ENCODE assay signal across 10 mouse cellular contexts in genomic region chr8:46713844-46714243, GRCm38 (mm10). TPM values are rescaled to one million over a fixed set of nuclear protein-coding genes. Genes with fewer than 3 reads are reported as not detected.
DNase-seq lines count a peak whose midpoint lies in the region; ATAC-seq and TF ChIP-seq lines count a peak whose summit lies in the region.
"Had no signal": no experiment of that assay in that cellular context is flagged by ENCODE, and none has a peak within 500 bp of the region (broad histone marks: within the 10 kb centered on the region; RNA-seq: fewer than 3 reads in every experiment).

No protein-coding gene starts in this region.

- TF ChIP-seq POLR2A in kidney, adult 2 months (IDR thresholded peaks at IDR 0.05; ENCODE audit: low read depth, low read length), result no peak

- no peak for TF ChIP-seq CTCF in kidney, adult 2 months (conservative IDR thresholded peaks at IDR 0.05; ENCODE audit: insufficient read depth, insufficient read length, low read depth, low read length)

- no peak overlapping the region for H3K27ac ChIP-seq in kidney, adult 2 months (ENCODE audit: insufficient read depth, low read depth, low read length)
- H3K27ac ChIP-seq: hindbrain, embryonic 15.5 days; midbrain, embryonic 13.5 days had no signal

- H3K4me1 ChIP-seq in kidney, adult 2 months (ENCODE audit: control insufficient read depth, insufficient read depth, low read length), result no peaks in the 10 kb centered on the region

- DNase-seq in kidney, adult 2 months, result peak; percentile 13
- no peak for DNase-seq in kidney, adult 8-10 months
- peak; percentile 21 for DNase-seq in ES-CJ7 (ENCODE audit: low read depth, low spot score)
- peak; percentile 46 for DNase-seq in naive thymus-derived CD4-positive, alpha-beta T cell, adult 2 months (ENCODE audit: low read depth)
- DNase-seq in left cerebral cortex, adult 9 months (ENCODE audit: low spot score in 2 of 2), result no peak
- no peak for DNase-seq in embryo, embryonic 9.5 days (ENCODE audit: extremely low spot score)
- DNase-seq in cerebellum, postnatal 10 days, result no peak

- no peaks in the 10 kb centered on the region for H3K36me3 ChIP-seq in kidney, adult 2 months (ENCODE audit: control insufficient read depth, insufficient read depth, low read length)
- H3K36me3 ChIP-seq: hindbrain, embryonic 15.5 days; midbrain, embryonic 13.5 days had no signal

- WGBS in kidney, adult 2 months, result 48% methylated on average over 6 of the region's 6 CpGs

- peak; percentile 76 for ATAC-seq in inflammation-experienced regulatory T-cells, adult 6 months
- ATAC-seq: midbrain, embryonic 13.5 days had no signal

- no peak overlapping the region for H3K4me3 ChIP-seq in kidney, adult 2 months (ENCODE audit: insufficient read depth, low read depth, low read length)
- H3K4me3 ChIP-seq: hindbrain, embryonic 15.5 days; midbrain, embryonic 13.5 days had no signal

- H3K27me3 ChIP-seq in kidney, adult 2 months (replicated peaks; ENCODE audit: control insufficient read depth, insufficient read depth, low read length), result no peaks in the 10 kb centered on the region
- H3K27me3 ChIP-seq: hindbrain, embryonic 15.5 days; midbrain, embryonic 13.5 days had no signal

RNA-seq across cellular contexts. Expression of gene Irf2, which starts 25.7 kb away (rescaled TPM):
- polyA plus RNA-seq in kidney, adult 2 months (2012; rRNA removed), result 9.2 and 12.6 TPM in 2 replicates
- 100 to 1,000 TPM; 228 to 272 (median 245) TPM for polyA plus RNA-seq in inflammation-experienced regulatory T-cells, adult 6 months (2017; shearing (Covaris generic))

Comparison
In these comparisons a context has a peak if more than half of its experiments do, and no peak if none do; other contexts are left out.
1. DNase-seq: peak in kidney, adult 2 months (single experiment), ES-CJ7 (single experiment) and naive thymus-derived CD4-positive, alpha-beta T cell, adult 2 months (single experiment); none in kidney, adult 8-10 months (0 of 2), left cerebral cortex, adult 9 months (0 of 2), embryo, embryonic 9.5 days (single experiment) and cerebellum, postnatal 10 days (0 of 2).
2. RNA of gene Irf2, which starts 25.7 kb away (polyA plus RNA-seq): 228 to 272 TPM in inflammation-experienced regulatory T-cells, adult 6 months; 9.2 to 12.6 TPM in kidney, adult 2 months; every median in the first group is over 10 times any median in the second.